Mouse (Mus musculus) midbrain, embryonic 11.5 days (tissue): ENCODE results near the gene Gm9887. TPM values are rescaled to one million over a fixed set of nuclear protein-coding genes. Genes with fewer than 3 reads are reported as not detected.
"Not testable (repeated sequence)": the region's sequence is repeated elsewhere in the genome, so short reads cannot be mapped to it uniquely, and the experiment has no call there.

Source experiments
- ATAC-seq: fragments of 200-750 bp; cut with Nextera tagmentation; 2 replicates; pipeline ENCODE4 v1.8.0; 2017; ENCODE audit warnings: moderate TSS enrichment, moderate library complexity; ENCODE audit not compliant: low FRiP score
- DNase-seq: peaks from one replicate; pipeline ENCODE4 v3.0.0; 2015; ENCODE audit warnings: low spot score; ENCODE audit errors: missing footprints
- H3K27ac ChIP-seq: fragments of 300-500 bp; sonication (generic); 2 replicates; pipeline ENCODE4 v1.5.1; 2014; ENCODE audit warnings: low read depth, low read length
- H3K27me3 ChIP-seq: fragments of 300-500 bp; sonication (generic); 2 replicates; pipeline ENCODE4 v1.6.1; 2014; ENCODE audit warnings: mild to moderate bottlenecking, low read length, moderate library complexity, mixed read lengths; ENCODE audit not compliant: control insufficient read depth, insufficient read depth
- H3K36me3 ChIP-seq: fragments of 300-500 bp; sonication (generic); 2 replicates; pipeline ENCODE4 v1.6.1; 2014; ENCODE audit warnings: mild to moderate bottlenecking, low read length, moderate library complexity, mixed read lengths; ENCODE audit not compliant: control insufficient read depth, insufficient read depth
- H3K4me1 ChIP-seq: fragments of 300-500 bp; sonication (generic); 2 replicates; pipeline ENCODE4 v1.6.1; 2014; ENCODE audit warnings: low read length; ENCODE audit not compliant: control insufficient read depth, insufficient read depth
- H3K4me2 ChIP-seq: fragments of 300-500 bp; sonication (generic); 2 replicates; pipeline ENCODE4 v1.6.1; 2014; ENCODE audit warnings: mild to moderate bottlenecking, moderate library complexity
- H3K4me3 ChIP-seq: fragments of 300-500 bp; sonication (generic); 2 replicates; pipeline ENCODE4 v1.5.1; 2014; ENCODE audit warnings: low read depth, low read length
- H3K9ac ChIP-seq: fragments of 300-500 bp; sonication (generic); 2 replicates; pipeline ENCODE4 v1.6.1; 2014; ENCODE audit warnings: low read length
- H3K9me3 ChIP-seq: fragments of 300-500 bp; sonication (generic); 2 replicates; pipeline ENCODE4 v1.6.1; 2016; ENCODE audit warnings: low read length; ENCODE audit not compliant: control insufficient read depth
- WGBS: fragments of 180-500 bp; shearing (Covaris S2); extraction: QIAGEN DNeasy Blood & Tissue Kit; methylation state at CpG from one replicate; pipeline ENCODE4 v1.1.7; 2014; 5-methylcytosine and 5-hydroxymethylcytosine counted together
- polyA plus RNA-seq: library from polyadenylated mRNA; unstranded; fragments of >200 nt; fragmentation: Nextera tagmentation; extraction: Ambion mirVana; gene quantifications from 2 replicates; pipeline ENCODE4 v1.2.1, GENCODE M21; 2014

Gene Gm9887
- polyA plus RNA-seq, 1 experiment from 2014 or later: 1.6 TPM

- no peaks in the 10 kb centered on the region for H3K36me3 ChIP-seq
- WGBS: 80% methylated on average over 7 of the region's 7 CpGs
- no peak overlapping the region for H3K4me2 ChIP-seq
- no peak for DNase-seq
- no peak overlapping the region for H3K4me3 ChIP-seq
- H3K4me1 ChIP-seq: no peaks in the 10 kb centered on the region
- no peaks in the 10 kb centered on the region for H3K9me3 ChIP-seq
- no peaks in the 10 kb centered on the region for H3K27me3 ChIP-seq
- no peak overlapping the region for H3K27ac ChIP-seq
- no peak overlapping the region for H3K9ac ChIP-seq
- no peak for ATAC-seq
Observed at GRCm38 (mm10) chr12:69390000-69390698, 17.9 kb upstream of the Gm9887 start.

- Histone ChIP-seq H3K9me3 (no peaks in the 10 kb centered on the region), H3K27me3 (no peaks in the 10 kb centered on the region), H3K4me3 (no peak overlapping the region), H3K9ac (no peak overlapping the region), H3K4me2 (no peak overlapping the region), H3K36me3 (no peaks in the 10 kb centered on the region), H3K4me1 (no peaks in the 10 kb centered on the region), H3K27ac (no peak overlapping the region)
- 73% methylated on average over 7 of the region's 7 CpGs for WGBS
- DNase-seq: no peak
- ATAC-seq: no peak
Observed at GRCm38 (mm10) chr12:69389273-69389938, 17.1 kb upstream of the Gm9887 start.

GRCm38 (mm10) chr12:69388321-69388869 lies 16.1 kb upstream of the Gm9887 start:
- no peak for DNase-seq
- no peaks in the 10 kb centered on the region for H3K9me3 ChIP-seq
- no peaks in the 10 kb centered on the region for H3K4me1 ChIP-seq
- H3K4me2 ChIP-seq: no peak overlapping the region
- H3K4me3 ChIP-seq: no peak overlapping the region
- no peaks in the 10 kb centered on the region for H3K36me3 ChIP-seq
- H3K27me3 ChIP-seq: no peaks in the 10 kb centered on the region
- WGBS: 86% methylated on average over 10 of the region's 10 CpGs
- ATAC-seq: no peak
- no peak overlapping the region for H3K27ac ChIP-seq
- H3K9ac ChIP-seq: no peak overlapping the region

GRCm38 (mm10) chr12:69386281-69386732 lies 14.0 kb upstream of the Gm9887 start:
- not testable (repeated sequence) for H3K9me3 ChIP-seq, ATAC-seq, H3K4me3 ChIP-seq, H3K4me2 ChIP-seq, H3K9ac ChIP-seq, H3K4me1 ChIP-seq, H3K27me3 ChIP-seq, DNase-seq, H3K27ac ChIP-seq, H3K36me3 ChIP-seq
- WGBS: 79% methylated on average over 9 of the region's 12 CpGs

- Histone ChIP-seq H3K4me3 (no peak overlapping the region), H3K9ac (no peak overlapping the region), H3K27me3 (no peaks in the 10 kb centered on the region), H3K9me3 (no peaks in the 10 kb centered on the region), H3K4me1 (no peaks in the 10 kb centered on the region), H3K4me2 (no peak overlapping the region), H3K36me3 (no peaks in the 10 kb centered on the region), H3K27ac (no peak overlapping the region)
- 76% methylated on average over 6 of the region's 6 CpGs for WGBS
- no peak for ATAC-seq
- DNase-seq: no peak
Observed at GRCm38 (mm10) chr12:69385542-69386280, 13.5 kb upstream of the Gm9887 start.

- Histone ChIP-seq H3K27ac (no peak overlapping the region), H3K9me3 (no peaks in the 10 kb centered on the region), H3K9ac (no peak overlapping the region), H3K4me2 (no peak overlapping the region), H3K36me3 (no peaks in the 10 kb centered on the region), H3K4me1 (no peaks in the 10 kb centered on the region), H3K4me3 (no peak overlapping the region), H3K27me3 (no peaks in the 10 kb centered on the region)
- DNase-seq: no peak
- no peak for ATAC-seq
- WGBS: 90% methylated on average over 5 of the region's 5 CpGs
Observed at GRCm38 (mm10) chr12:69384606-69385005, 12.3 kb upstream of the Gm9887 start.

GRCm38 (mm10) chr12:69382880-69383279 lies 10.6 kb upstream of the Gm9887 start:
- ATAC-seq: no peak
- no peak overlapping the region for H3K4me2 ChIP-seq
- H3K27ac ChIP-seq: no peak overlapping the region
- WGBS: 88% methylated on average over 1 of the region's 1 CpGs
- no peaks in the 10 kb centered on the region for H3K9me3 ChIP-seq
- no peak overlapping the region for H3K4me3 ChIP-seq
- H3K36me3 ChIP-seq: no peaks in the 10 kb centered on the region
- DNase-seq: no peak
- H3K27me3 ChIP-seq: no peaks in the 10 kb centered on the region
- H3K9ac ChIP-seq: no peak overlapping the region
- no peaks in the 10 kb centered on the region for H3K4me1 ChIP-seq

- peaks cover 1% of the 10 kb centered on the region; the same call in 1 of the 2 replicates for H3K36me3 ChIP-seq
- H3K9me3 ChIP-seq: no peaks in the 10 kb centered on the region
- H3K27ac ChIP-seq: no peak overlapping the region
- H3K4me3 ChIP-seq: no peak overlapping the region
- H3K27me3 ChIP-seq: no peaks in the 10 kb centered on the region
- 94% methylated on average over 11 of the region's 11 CpGs for WGBS
- DNase-seq (no peak), ATAC-seq (no peak)
- peaks cover 7% of the 10 kb centered on the region for H3K4me1 ChIP-seq
- no peak overlapping the region for H3K4me2 ChIP-seq
- no peak overlapping the region for H3K9ac ChIP-seq
Observed at GRCm38 (mm10) chr12:69378558-69379454, 6.5 kb upstream of the Gm9887 start.
